Mouse (Mus musculus): ENCODE measurements at regions not wholly inside any gene's neighbourhood (a gene's known extent, or its start where the extent isn't known, plus 50 kb on each side); places are given as distances from the start of the nearest gene placed in this dataset.
"Not testable (repeated sequence)": the region's sequence is repeated elsewhere in the genome, so short reads cannot be mapped to it uniquely, and the experiment has no call there.

- CTCF ChIA-PET: no interaction called here
Measured at GRCm38 (mm10) chr15:59733031-59733810, 283.2 kb downstream of the 4933412E24Rik start.

GRCm38 (mm10) chr15:59731129-59731528 is 285.3 kb downstream of the 4933412E24Rik start:
- CTCF ChIA-PET: no interaction called here

- CTCF ChIA-PET: interaction anchor here (0.6 to 0.9 kb wide), 2 partner anchors 15 to 32 kb away, joined by 3 to 5 read pairs; no protein-coding TSS in a partner anchor
Measured at GRCm38 (mm10) chr15:59728817-59729560, 287.4 kb downstream of the 4933412E24Rik start.

- CTCF ChIA-PET: interaction anchor here (0.9 kb wide), 1 partner anchor 33 kb away, joined by 5 read pairs; no protein-coding TSS in a partner anchor
Measured at GRCm38 (mm10) chr15:59728131-59728601, 288.2 kb downstream of the 4933412E24Rik start.

GRCm38 (mm10) chr15:59725881-59726280 is 290.5 kb downstream of the 4933412E24Rik start:
- CTCF ChIA-PET: no interaction called here

- CTCF ChIA-PET: no interaction called here
Measured at GRCm38 (mm10) chr15:59722661-59723413, 293.6 kb downstream of the 4933412E24Rik start.

- CTCF ChIA-PET: no interaction called here
Measured at GRCm38 (mm10) chr15:59721420-59721819, 295.0 kb downstream of the 4933412E24Rik start.

- CTCF ChIA-PET: no interaction called here
Measured at GRCm38 (mm10) chr15:59721018-59721417, 295.4 kb downstream of the 4933412E24Rik start.

- CTCF ChIA-PET: no interaction called here
Measured at GRCm38 (mm10) chr15:59720149-59720548, 296.3 kb downstream of the 4933412E24Rik start.

GRCm38 (mm10) chr15:59719383-59720128 is 296.9 kb downstream of the 4933412E24Rik start:
- CTCF ChIA-PET: not testable (repeated sequence)

GRCm38 (mm10) chr15:59716872-59717271 is 299.5 kb downstream of the 4933412E24Rik start:
- CTCF ChIA-PET: no interaction called here

- CTCF ChIA-PET: interaction anchor here (0.9 kb wide), 1 partner anchor 42 kb away, joined by 4 read pairs; no protein-coding TSS in a partner anchor
Measured at GRCm38 (mm10) chr15:59715951-59716350, 300.5 kb downstream of the 4933412E24Rik start.

GRCm38 (mm10) chr15:59713965-59714739 is 302.3 kb downstream of the 4933412E24Rik start:
- CTCF ChIA-PET: interaction anchor here (0.6 kb wide), 1 partner anchor 15 kb away, joined by 3 read pairs; no protein-coding TSS in a partner anchor

GRCm38 (mm10) chr15:59712077-59712752 is 304.2 kb downstream of the 4933412E24Rik start:
- CTCF ChIA-PET: no interaction called here

- CTCF ChIA-PET: no interaction called here
Measured at GRCm38 (mm10) chr15:59709925-59710324, 306.5 kb downstream of the 4933412E24Rik start.

GRCm38 (mm10) chr15:59708402-59708801 is 308.0 kb downstream of the 4933412E24Rik start:
- CTCF ChIA-PET: no interaction called here

GRCm38 (mm10) chr15:59707081-59707480 is 309.3 kb downstream of the 4933412E24Rik start:
- CTCF ChIA-PET: no interaction called here

All from spleen, embryonic (tissue).